9 mouse cellular contexts compared by ENCODE assay signal in the genomic region with DNA sequence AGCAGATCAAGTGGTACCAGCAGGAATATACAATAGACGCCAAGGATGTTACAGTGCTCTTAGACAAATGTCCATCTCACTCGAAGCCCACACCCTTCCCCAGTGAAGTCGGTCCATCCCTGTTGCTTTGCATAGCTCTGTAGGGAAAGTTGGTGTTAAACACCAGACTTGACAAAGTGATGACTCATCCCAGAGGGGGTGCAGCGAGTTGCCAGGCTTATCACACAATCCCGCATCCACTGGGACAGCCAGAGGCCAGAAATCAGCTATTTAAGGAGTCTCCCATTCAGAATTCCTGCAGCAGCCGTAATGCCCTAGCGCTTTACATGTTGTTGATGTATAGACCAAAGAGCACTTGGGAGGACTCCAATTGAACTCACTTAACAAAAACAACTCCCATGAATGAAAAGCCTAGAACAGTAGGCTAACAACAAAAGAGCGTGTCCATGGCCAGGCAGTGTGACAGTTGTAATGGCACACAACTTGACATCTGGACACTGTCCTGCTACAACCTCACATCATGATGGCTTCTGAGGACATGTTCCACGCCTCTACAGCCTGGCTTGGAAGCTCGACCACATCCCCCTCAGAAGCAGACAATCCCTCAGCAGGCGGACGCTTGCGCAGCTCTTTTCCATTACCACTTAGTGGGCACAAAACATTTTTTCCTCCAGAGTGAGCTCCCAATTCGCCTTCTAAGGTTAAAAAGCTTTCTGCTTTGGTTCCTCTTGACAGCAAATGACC. TPM values are rescaled to one million over a fixed set of nuclear protein-coding genes. Genes with fewer than 3 reads are reported as not detected.
DNase-seq lines count a peak whose midpoint lies in the region; ATAC-seq and TF ChIP-seq lines count a peak whose summit lies in the region.
"Had no signal": no experiment of that assay in that cellular context is flagged by ENCODE, and none has a peak within 500 bp of the region (broad histone marks: within the 10 kb centered on the region; RNA-seq: fewer than 3 reads in every experiment).

No protein-coding gene starts in this region.

- no peak overlapping the region for H3K9ac ChIP-seq in intestine, postnatal 0 days (ENCODE audit: low read depth, low read length)
- no peak overlapping the region for H3K9ac ChIP-seq in stomach, embryonic 16.5 days (ENCODE audit: low read length)

- TF ChIP-seq CTCF in intestine, postnatal 0 days (IDR thresholded peaks at IDR 0.05; ENCODE audit: low read depth) = no peak

- no peaks in the 10 kb centered on the region for H3K27me3 ChIP-seq in intestine, postnatal 0 days (replicated peaks; ENCODE audit: control insufficient read depth, insufficient read depth, low read length)
- H3K27me3 ChIP-seq in stomach, embryonic 16.5 days (ENCODE audit: control insufficient read depth, insufficient read depth, low read length) = no peaks in the 10 kb centered on the region

- 64% methylated on average over 14 of the region's 14 CpGs for WGBS in intestine, postnatal 0 days
- 56% methylated on average over 14 of the region's 14 CpGs for WGBS in stomach, embryonic 16.5 days

- H3K36me3 ChIP-seq in intestine, postnatal 0 days (ENCODE audit: control insufficient read depth, insufficient read depth) = no peaks in the 10 kb centered on the region
- H3K36me3 ChIP-seq in stomach, embryonic 16.5 days (ENCODE audit: control insufficient read depth, insufficient read depth, low read length) = no peaks in the 10 kb centered on the region

- peak; percentile 28 to 56 for DNase-seq in frontal cortex, adult 2 months (ENCODE audit: extremely low spot score in 1 of 2, low spot score in 1 of 2)
- no peak for DNase-seq in frontal cortex, postnatal 25 days (ENCODE audit: low spot score in 2 of 2)
- peak; percentile 44 for DNase-seq in right cerebral cortex, adult 18-20 months
- no peak for DNase-seq in right cerebral cortex, postnatal 10 days (ENCODE audit: low spot score in 2 of 2)
- DNase-seq in urinary bladder, adult 18-20 months (ENCODE audit: low spot score in 2 of 2) = no peak
- no peak for DNase-seq in kidney, adult 9 months
- DNase-seq: gastrocnemius, postnatal 36 days had no signal

- H3K4me2 ChIP-seq in intestine, postnatal 0 days (replicated peaks; ENCODE audit: low read depth) = peak overlapping the region; percentile 18
- peak overlapping the region; percentile 71 for H3K4me2 ChIP-seq in stomach, embryonic 16.5 days (ENCODE audit: low read depth, low read length)

- H3K4me1 ChIP-seq in intestine, postnatal 0 days (replicated peaks; ENCODE audit: control insufficient read depth, insufficient read depth, low read length) = 0 out of 2 replicates have a peak, but pooled peaks cover 2% of the 10 kb centered on the region
- H3K4me1 ChIP-seq in stomach, embryonic 16.5 days (ENCODE audit: control insufficient read depth, insufficient read depth, low read length) = peaks cover 30% of the 10 kb centered on the region

- H3K9me3 ChIP-seq in intestine, postnatal 0 days (ENCODE audit: control insufficient read depth) = no peaks in the 10 kb centered on the region
- H3K9me3 ChIP-seq in stomach, embryonic 16.5 days (replicated peaks; ENCODE audit: control insufficient read depth, low read length) = no peaks in the 10 kb centered on the region

- no peak overlapping the region for H3K4me3 ChIP-seq in intestine, postnatal 0 days (ENCODE audit: low read depth, low read length)
- H3K4me3 ChIP-seq in stomach, embryonic 16.5 days (replicated peaks; ENCODE audit: low read length) = no peak overlapping the region

- H3K27ac ChIP-seq in intestine, postnatal 0 days (ENCODE audit: low read depth, low read length) = no peak overlapping the region
- H3K27ac ChIP-seq in stomach, embryonic 16.5 days (ENCODE audit: low read length) = peak overlapping the region; percentile 17; the same call in 1 of the 2 replicates

- ATAC-seq in intestine, postnatal 0 days = no peak
- ATAC-seq in stomach, embryonic 16.5 days (ENCODE audit: insufficient read depth, low FRiP score) = no peak

RNA-seq across cellular contexts. Expression of a gene that starts 2.6 kb away (rescaled TPM):
- 20.0 and 20.4 TPM in 2 replicates for polyA plus RNA-seq in frontal cortex, adult 2 months (2012; rRNA removed)
- 15.8 and 18.4 TPM in 2 replicates for polyA plus RNA-seq in intestine, postnatal 0 days (2015; fragmentation: Nextera tagmentation; extraction: Ambion mirVana)
- 55.3 and 57.8 TPM in 2 replicates for polyA plus RNA-seq in stomach, embryonic 16.5 days (2015; fragmentation: Nextera tagmentation; extraction: Ambion mirVana)

Comparison
In these comparisons a context has a peak if more than half of its experiments do, and no peak if none do; other contexts are left out.
1. DNase-seq: peak in frontal cortex, adult 2 months (2 of 2) and right cerebral cortex, adult 18-20 months (single experiment); none in frontal cortex, postnatal 25 days (0 of 2), right cerebral cortex, postnatal 10 days (0 of 2), urinary bladder, adult 18-20 months (0 of 2) and kidney, adult 9 months (single experiment).